Comparison of ENCODE assay signal across 9 mouse cellular contexts in the genomic region with DNA sequence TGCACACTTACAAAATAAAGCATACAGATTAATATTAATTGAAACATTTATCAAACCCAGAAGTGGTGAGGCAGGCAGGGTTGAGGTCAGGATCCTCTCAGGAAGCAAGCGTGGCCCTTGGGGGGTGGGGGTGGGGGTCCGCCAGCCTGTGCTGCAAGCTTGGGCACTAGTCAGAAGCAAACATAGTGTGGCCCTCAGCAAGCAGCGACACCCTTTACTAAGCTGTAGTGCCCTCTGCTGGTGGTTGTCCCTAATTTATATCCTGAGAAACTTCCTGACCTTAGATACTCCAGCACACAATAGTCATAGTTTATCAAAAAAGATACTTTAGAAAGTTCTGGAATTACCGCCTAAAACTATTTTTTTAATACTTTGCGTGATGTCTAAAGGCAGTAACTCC. TPM values are rescaled to one million over a fixed set of nuclear protein-coding genes. Genes with fewer than 3 reads are reported as not detected.
DNase-seq lines count a peak whose midpoint lies in the region; ATAC-seq and TF ChIP-seq lines count a peak whose summit lies in the region.
"Had no signal": no experiment of that assay in that cellular context is flagged by ENCODE, and none has a peak within 500 bp of the region (broad histone marks: within the 10 kb centered on the region; RNA-seq: fewer than 3 reads in every experiment).

No protein-coding gene starts in this region.

- intact Hi-C loops in heart, postnatal 14 days (cut with DNase I) = loop anchor here (1.0 to 2.0 kb wide), 3 partner anchors 23 to 175 kb away; no protein-coding TSS in a partner anchor

- H3K4me2 ChIP-seq in limb, embryonic 14.5 days (replicated peaks; ENCODE audit: low read depth, low read length, severe bottlenecking) = no peak overlapping the region
- H3K4me2 ChIP-seq: neural tube, embryonic 12.5 days had no signal

- peaks cover 59% of the 10 kb centered on the region for H3K36me3 ChIP-seq in limb, embryonic 14.5 days (ENCODE audit: control insufficient read depth, insufficient read depth, low read length)

- peak; percentile 77 to 79 for DNase-seq in right cerebral cortex, adult 2 months (ENCODE audit: low spot score in 2 of 2)
- no peak for DNase-seq in right cerebral cortex, postnatal 25 days
- DNase-seq in T-cell, adult 2 months (ENCODE audit: low spot score) = peak; percentile 59
- peak; percentile 69 to 84 for DNase-seq in cerebellum, postnatal 36 days
- DNase-seq in heart, postnatal 14 days = peak; percentile 78 to 91
- DNase-seq in limb, embryonic 14.5 days (ENCODE audit: low spot score) = peak; percentile 83
- no peak for DNase-seq in frontal cortex, postnatal 14 days (ENCODE audit: low spot score in 2 of 2)

- H3K27me3 ChIP-seq in limb, embryonic 14.5 days (ENCODE audit: control insufficient read depth, insufficient read depth, low read length) = no peaks in the 10 kb centered on the region
- H3K27me3 ChIP-seq: neural tube, embryonic 12.5 days had no signal

- H3K4me3 ChIP-seq in limb, embryonic 14.5 days (replicated peaks; ENCODE audit: low read length) = no peak overlapping the region
- H3K4me3 ChIP-seq: neural tube, embryonic 12.5 days had no signal

- H3K4me1 ChIP-seq in limb, embryonic 14.5 days (ENCODE audit: control insufficient read depth, insufficient read depth, low read length) = no peaks in the 10 kb centered on the region

- peak; percentile 56; the same call in 1 of the 2 replicates for ATAC-seq in limb, embryonic 14.5 days (ENCODE audit: low FRiP score, low read depth)
- peak; percentile 65; the same call in 1 of the 2 replicates for ATAC-seq in neutrophil, adult 5-6 weeks (ENCODE audit: extremely low read depth, insufficient number of reproducible peaks, low FRiP score, poor library complexity, severe bottlenecking)

- 41% methylated on average over 5 of the region's 5 CpGs for WGBS in limb, embryonic 14.5 days

- H3K27ac ChIP-seq in limb, embryonic 14.5 days (replicated peaks; ENCODE audit: low read depth, low read length) = no peak overlapping the region
- H3K27ac ChIP-seq: neural tube, embryonic 12.5 days had no signal

- no peak overlapping the region for H3K9ac ChIP-seq in limb, embryonic 14.5 days (ENCODE audit: low read depth, low read length, severe bottlenecking)
- H3K9ac ChIP-seq: neural tube, embryonic 12.5 days had no signal

- H3K9me3 ChIP-seq in limb, embryonic 14.5 days (ENCODE audit: control insufficient read depth, low read length) = no peaks in the 10 kb centered on the region
- H3K9me3 ChIP-seq: neural tube, embryonic 12.5 days had no signal

- no peak for TF ChIP-seq POLR2A in limb, embryonic 14.5 days (IDR thresholded peaks at IDR 0.05; ENCODE audit: borderline replicate concordance, extremely low read depth, insufficient read depth, insufficient read length)

RNA-seq across cellular contexts. Expression of gene Tnk2, which starts 38.5 kb away (rescaled TPM):
- 10 to 100 TPM; 24.1 to 26.7 TPM for total RNA-seq in heart, postnatal 14 days (2021)
- polyA plus RNA-seq in limb, embryonic 14.5 days (2012; rRNA removed) = 98.1 and 141 TPM in 2 replicates
- 16.0 and 17.6 TPM in 2 replicates for polyA plus RNA-seq in limb, embryonic 14.5 days (2014; fragmentation: Nextera tagmentation; extraction: Ambion mirVana)
- total RNA-seq in neutrophil, adult 5-6 weeks (2017) = 26.4 and 29.8 TPM in 2 replicates

RNA-seq across cellular contexts. Expression of gene Muc4, which starts 53.5 kb away (rescaled TPM):
- total RNA-seq in heart, postnatal 14 days (2021) = under 1 TPM; 0.07 to 0.65 TPM
- polyA plus RNA-seq in limb, embryonic 14.5 days (2012; rRNA removed) = 0.01 and 0.04 TPM in 2 replicates
- not detected in 2 replicates for polyA plus RNA-seq in limb, embryonic 14.5 days (2014; fragmentation: Nextera tagmentation; extraction: Ambion mirVana)
- 11.8 and 14.4 TPM in 2 replicates for total RNA-seq in neutrophil, adult 5-6 weeks (2017)

Comparison
In these comparisons a context has a peak if more than half of its experiments do, and no peak if none do; other contexts are left out.
1. DNase-seq: peak in right cerebral cortex, adult 2 months (2 of 2), T-cell, adult 2 months (single experiment), cerebellum, postnatal 36 days (2 of 2), heart, postnatal 14 days (2 of 2) and limb, embryonic 14.5 days (single experiment); none in right cerebral cortex, postnatal 25 days (single experiment) and frontal cortex, postnatal 14 days (0 of 2).